Mouse (Mus musculus) intestine, postnatal 0 days (tissue): ENCODE data around the gene Morc4. TPM values are rescaled to one million over a fixed set of nuclear protein-coding genes. Genes with fewer than 3 reads are reported as not detected.

Experiments
- ATAC-seq: fragments of 200-750 bp; cut with Nextera tagmentation; 2 replicates; pipeline ENCODE4 v1.8.0; 2017; ENCODE audit warnings: mild to moderate bottlenecking, moderate TSS enrichment, moderate library complexity
- H3K27ac ChIP-seq: fragments of 300-500 bp; sonication (generic); 2 replicates; pipeline ENCODE4 v1.5.1; 2014; ENCODE audit warnings: mild to moderate bottlenecking, low read depth, low read length, moderate library complexity
- H3K27me3 ChIP-seq: fragments of 300-500 bp; sonication (generic); replicated peaks from 2 replicates; pipeline ENCODE4 v1.6.1; 2014; ENCODE audit warnings: low read length, mixed read lengths; ENCODE audit not compliant: control insufficient read depth, insufficient read depth
- H3K36me3 ChIP-seq: fragments of 300-500 bp; sonication (generic); 2 replicates; pipeline ENCODE4 v1.6.1; 2014; ENCODE audit warnings: mild to moderate bottlenecking, moderate library complexity; ENCODE audit not compliant: control insufficient read depth, insufficient read depth
- H3K4me1 ChIP-seq: fragments of 300-500 bp; sonication (generic); replicated peaks from 2 replicates; pipeline ENCODE4 v1.6.1; 2014; ENCODE audit warnings: antibody characterized with exemption, low read length, mixed read lengths; ENCODE audit not compliant: control insufficient read depth, insufficient read depth
- H3K4me2 ChIP-seq: fragments of 300-500 bp; sonication (generic); replicated peaks from 2 replicates; pipeline ENCODE4 v1.6.1; 2014; ENCODE audit warnings: low read depth, mild to moderate bottlenecking, moderate library complexity
- H3K4me3 ChIP-seq: fragments of 300-500 bp; sonication (generic); 2 replicates; pipeline ENCODE4 v1.5.1; 2014; ENCODE audit warnings: low read depth, low read length
- H3K9ac ChIP-seq: fragments of 300-500 bp; sonication (generic); 2 replicates; pipeline ENCODE4 v1.6.1; 2014; ENCODE audit warnings: mild to moderate bottlenecking, low read depth, low read length
- H3K9me3 ChIP-seq: fragments of 300-500 bp; sonication (generic); 2 replicates; pipeline ENCODE4 v1.6.1; 2016; ENCODE audit warnings: mixed run types; ENCODE audit not compliant: control insufficient read depth
- CTCF ChIP-seq: sonication (generic); IDR thresholded peaks from 2 replicates; pipeline ENCODE4 v1.5.1; 2016; ENCODE audit warnings: low read depth, mild to moderate bottlenecking, control low read depth, antibody characterized with exemption, moderate library complexity
- WGBS: fragments of 180-500 bp; shearing (Covaris S2); extraction: QIAGEN DNeasy Blood & Tissue Kit; methylation state at CpG from one replicate; pipeline ENCODE4 v1.1.7; 2014; 5-methylcytosine and 5-hydroxymethylcytosine counted together
- polyA plus RNA-seq: library from polyadenylated mRNA; unstranded; fragments of >200 nt; fragmentation: Nextera tagmentation; extraction: Ambion mirVana; gene quantifications from 2 replicates; pipeline ENCODE4 v1.2.1, GENCODE M21; 2015

The Morc4 gene
- polyA plus RNA-seq, 1 experiment from 2014 or later = 3.5 TPM

DNA sequence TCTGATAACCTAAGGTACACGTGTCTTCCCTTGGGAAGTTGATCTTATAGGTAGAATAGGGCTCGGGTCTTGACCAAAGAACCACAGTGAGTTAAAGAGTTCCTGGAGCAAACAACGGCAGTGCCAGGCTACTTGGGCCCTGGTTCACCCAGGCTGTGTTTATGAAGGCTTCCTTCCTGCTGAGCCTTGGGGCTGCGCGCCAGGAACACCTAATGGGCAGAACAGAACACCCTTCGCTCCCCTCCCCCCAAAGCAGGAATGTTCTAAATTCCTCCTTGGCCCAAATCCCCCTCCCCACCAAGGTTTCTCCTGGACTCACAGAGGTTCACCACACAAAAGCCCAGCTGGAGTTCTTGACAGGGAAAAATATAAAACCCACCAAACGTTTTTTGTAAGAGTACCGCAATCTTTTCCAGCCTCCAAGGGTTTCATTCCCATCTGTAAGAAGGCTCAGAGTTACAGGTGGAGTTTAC, 71.0 kb downstream of the Morc4 start, which contains the start of gene Cldn2:
Gene Cldn2 (plus strand): TSS at position 423 of the 473 bp plus-strand sequence.
- H3K36me3 ChIP-seq = no peaks in the 10 kb centered on the region
- no peaks in the 10 kb centered on the region for H3K9me3 ChIP-seq
- H3K9ac ChIP-seq = no peak within 1 kb of the TSS
- no peak within 1 kb of the TSS for H3K4me2 ChIP-seq
- TF ChIP-seq CTCF = no peak
- no peak within 1 kb of the TSS for H3K27ac ChIP-seq
- no peaks in the 10 kb centered on the region for H3K27me3 ChIP-seq
- no peak for ATAC-seq
- H3K4me3 ChIP-seq = no peak within 1 kb of the TSS
- H3K4me1 ChIP-seq = no peaks in the 10 kb centered on the region
- WGBS = 71% methylated on average over 8 of the region's 8 CpGs

DNA sequence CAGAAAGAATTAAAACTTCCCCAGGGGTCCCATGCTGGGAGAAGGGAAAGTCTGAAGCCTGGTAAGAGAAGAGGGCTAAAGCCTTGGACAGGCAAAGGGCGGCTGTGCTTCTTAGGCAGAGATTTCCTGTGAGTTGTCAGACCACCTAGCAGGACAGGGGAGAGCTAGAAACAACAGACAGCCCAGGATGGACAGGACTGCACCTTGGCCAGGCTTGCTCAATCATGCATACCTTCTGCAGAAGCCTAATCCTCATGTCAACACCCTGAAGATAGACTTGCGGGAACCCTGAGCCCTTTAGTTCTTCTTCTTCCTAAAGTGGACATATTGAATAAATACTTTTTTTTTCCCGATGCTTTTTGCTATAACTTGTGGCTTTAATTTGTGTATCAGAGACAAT, 71.5 kb downstream of the Morc4 start:
- no peak overlapping the region for H3K9ac ChIP-seq
- no peaks in the 10 kb centered on the region for H3K27me3 ChIP-seq
- 67% methylated on average over 3 of the region's 3 CpGs for WGBS
- TF ChIP-seq CTCF = no peak
- H3K9me3 ChIP-seq = no peaks in the 10 kb centered on the region
- no peak overlapping the region for H3K4me3 ChIP-seq
- H3K36me3 ChIP-seq = no peaks in the 10 kb centered on the region
- no peak overlapping the region for H3K4me2 ChIP-seq
- no peak overlapping the region for H3K27ac ChIP-seq
- H3K4me1 ChIP-seq = no peaks in the 10 kb centered on the region
- ATAC-seq = no peak

DNA sequence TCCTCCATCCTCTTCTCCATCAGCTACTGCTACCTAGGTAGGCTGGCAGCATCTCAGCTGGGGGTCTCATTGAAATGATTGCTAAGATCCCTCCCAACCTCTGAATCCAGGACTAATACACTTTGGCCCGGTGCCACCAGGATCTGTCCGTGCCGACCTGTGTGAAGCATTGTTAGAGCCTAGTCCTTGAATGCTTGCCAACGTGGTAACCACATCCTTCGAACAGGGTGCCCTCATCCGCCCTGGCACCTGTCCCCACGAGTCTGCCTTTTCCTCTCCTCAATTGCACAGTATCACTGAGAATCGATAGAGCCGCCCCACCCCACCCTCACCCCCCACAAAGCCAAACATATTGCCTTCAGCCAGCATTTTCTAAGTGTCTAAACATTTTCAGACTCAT, 73.6 kb downstream of the Morc4 start:
- 62% methylated on average over 9 of the region's 9 CpGs for WGBS
- no peak for TF ChIP-seq CTCF
- no peak overlapping the region for H3K4me3 ChIP-seq

DNA sequence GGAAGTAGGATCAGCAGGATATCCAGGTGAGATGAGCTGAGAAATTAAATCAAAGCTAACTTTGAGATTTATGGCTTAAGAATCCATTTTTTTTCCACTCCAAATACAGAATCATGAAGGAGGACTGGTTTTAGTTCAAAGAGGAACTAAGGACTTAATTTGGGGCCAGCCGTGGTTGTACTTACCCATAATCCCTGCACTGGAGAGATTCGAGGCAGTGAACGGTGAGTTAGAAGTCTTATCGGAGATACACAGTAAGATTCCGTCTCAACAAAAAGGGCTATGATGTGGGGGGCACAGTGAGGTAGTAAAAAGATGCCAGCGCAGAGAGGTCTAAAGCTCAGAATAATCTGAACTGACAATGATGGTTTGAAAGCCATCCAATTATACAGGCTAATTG, 75.4 kb downstream of the Morc4 start:
- Histone ChIP-seq H3K27ac (no peak overlapping the region), H3K9me3 (no peaks in the 10 kb centered on the region), H3K9ac (no peak overlapping the region), H3K4me1 (no peaks in the 10 kb centered on the region), H3K4me3 (no peak overlapping the region), H3K4me2 (no peak overlapping the region), H3K36me3 (no peaks in the 10 kb centered on the region), H3K27me3 (no peaks in the 10 kb centered on the region)
- 91% methylated on average over 6 of the region's 6 CpGs for WGBS
- ATAC-seq = no peak
- no peak for TF ChIP-seq CTCF

More for the DNA sequence above, 73.6 kb downstream of the Morc4 start:
- Histone ChIP-seq H3K9ac (no peak overlapping the region), H3K9me3 (no peaks in the 10 kb centered on the region), H3K36me3 (no peaks in the 10 kb centered on the region), H3K4me1 (no peaks in the 10 kb centered on the region), H3K27ac (no peak overlapping the region), H3K27me3 (no peaks in the 10 kb centered on the region), H3K4me2 (no peak overlapping the region)
- no peak for ATAC-seq

DNA sequence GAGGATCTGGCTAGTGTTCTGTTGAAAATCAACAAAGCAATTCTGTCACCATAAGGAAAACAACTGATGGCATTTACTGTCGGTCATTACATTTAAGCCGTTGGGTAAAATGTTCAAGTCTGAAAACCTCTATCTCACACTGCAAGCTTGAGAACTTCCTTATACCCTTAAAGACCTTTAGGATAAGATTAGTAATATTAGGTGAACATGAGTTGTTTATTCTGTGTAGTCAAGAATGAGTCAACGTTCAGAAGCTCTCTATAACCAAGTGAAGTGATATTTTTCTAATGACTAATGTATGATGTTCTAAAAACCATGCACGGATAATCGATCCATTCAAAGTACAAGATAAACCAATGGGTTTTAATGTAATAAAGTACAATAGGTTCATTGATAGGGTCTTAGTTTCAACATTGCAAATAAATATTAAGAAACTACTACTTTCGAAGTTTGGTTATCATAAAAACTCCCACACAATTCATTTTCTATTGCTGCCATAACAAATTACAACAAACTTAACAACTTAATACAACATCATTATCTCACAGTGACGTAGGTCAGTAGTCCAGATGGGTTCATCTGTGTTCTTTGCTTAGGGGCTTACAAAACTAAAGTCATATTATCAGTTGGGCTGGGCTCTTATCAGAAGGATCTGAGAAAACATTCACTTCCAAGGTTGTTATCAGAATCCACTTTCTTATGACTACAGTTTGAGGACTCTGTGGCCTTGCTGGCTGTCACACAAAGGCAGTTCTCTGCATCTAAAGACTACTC, 77.2 kb downstream of the Morc4 start:
- Histone ChIP-seq H3K9me3 (no peaks in the 10 kb centered on the region), H3K27ac (no peak overlapping the region), H3K4me3 (no peak overlapping the region), H3K4me1 (no peaks in the 10 kb centered on the region), H3K27me3 (no peaks in the 10 kb centered on the region), H3K4me2 (no peak overlapping the region), H3K9ac (no peak overlapping the region), H3K36me3 (no peaks in the 10 kb centered on the region)
- peak; percentile 74 for ATAC-seq
- WGBS = 46% methylated on average over 7 of the region's 7 CpGs
- TF ChIP-seq CTCF = no peak

DNA sequence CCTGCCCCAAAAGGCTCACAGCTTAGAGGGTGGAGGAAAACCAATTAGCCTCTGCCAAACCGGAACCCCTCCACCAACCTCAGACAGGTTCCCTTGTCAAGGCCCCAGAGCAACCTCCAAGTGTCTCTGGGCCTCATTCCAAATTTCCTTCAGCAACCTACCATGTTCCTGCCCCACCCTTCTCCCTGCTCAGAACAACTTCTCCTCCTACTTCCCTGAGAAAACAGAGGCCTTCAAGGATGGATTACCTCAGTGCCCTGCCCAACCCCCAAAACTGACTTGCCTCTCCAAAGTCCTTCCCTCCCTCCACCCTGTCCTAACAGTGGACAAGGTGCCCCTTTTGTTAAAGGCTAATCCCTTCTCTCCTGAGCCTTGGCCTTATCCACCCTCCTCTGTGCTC, 85.7 kb downstream of the Morc4 start:
- H3K27me3 ChIP-seq = no peaks in the 10 kb centered on the region
- no peak overlapping the region for H3K4me2 ChIP-seq
- WGBS = 73% methylated on average over 1 of the region's 1 CpGs
- no peaks in the 10 kb centered on the region for H3K9me3 ChIP-seq
- no peak for TF ChIP-seq CTCF
- H3K9ac ChIP-seq = no peak overlapping the region
- H3K4me1 ChIP-seq = no peaks in the 10 kb centered on the region
- no peaks in the 10 kb centered on the region for H3K36me3 ChIP-seq
- H3K27ac ChIP-seq = no peak overlapping the region
- no peak for ATAC-seq
- no peak overlapping the region for H3K4me3 ChIP-seq

DNA sequence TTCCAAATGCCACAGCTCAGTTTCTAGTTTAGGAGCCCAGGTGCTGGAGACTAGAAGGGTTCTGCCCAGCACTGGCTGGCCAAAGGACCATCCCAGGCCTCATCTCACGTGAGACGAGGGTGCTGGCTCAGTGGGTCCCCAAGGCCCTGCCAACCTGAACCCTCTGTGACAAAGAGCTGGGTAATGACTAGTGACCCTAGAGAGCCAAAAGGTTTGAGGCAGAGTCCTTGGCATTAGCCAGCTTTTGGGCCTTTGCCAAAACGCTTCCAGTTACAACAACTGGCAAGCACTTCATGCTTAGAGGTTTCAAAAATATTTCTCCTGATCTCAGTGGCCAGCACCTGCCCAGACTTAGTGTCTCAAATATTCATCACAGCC, 88.4 kb downstream of the Morc4 start:
- 82% methylated on average over 3 of the region's 3 CpGs for WGBS
- no peaks in the 10 kb centered on the region for H3K4me1 ChIP-seq
- ATAC-seq = no peak

More for the DNA sequence above, 88.4 kb downstream of the Morc4 start:
- Histone ChIP-seq H3K9me3 (no peaks in the 10 kb centered on the region), H3K4me3 (no peak overlapping the region), H3K27me3 (no peaks in the 10 kb centered on the region), H3K9ac (no peak overlapping the region), H3K36me3 (no peaks in the 10 kb centered on the region), H3K27ac (no peak overlapping the region), H3K4me2 (no peak overlapping the region)
- no peak for TF ChIP-seq CTCF
